Mouse (Mus musculus): ENCODE data around the gene Otulinl.
A peak's percentile ranks its signal among the peaks of the same experiment; 100 is the strongest.
"Not testable (repeated sequence)": the region's sequence is repeated elsewhere in the genome, so short reads cannot be mapped to it uniquely, and the experiment has no call there.

Otulinl gene

DNA sequence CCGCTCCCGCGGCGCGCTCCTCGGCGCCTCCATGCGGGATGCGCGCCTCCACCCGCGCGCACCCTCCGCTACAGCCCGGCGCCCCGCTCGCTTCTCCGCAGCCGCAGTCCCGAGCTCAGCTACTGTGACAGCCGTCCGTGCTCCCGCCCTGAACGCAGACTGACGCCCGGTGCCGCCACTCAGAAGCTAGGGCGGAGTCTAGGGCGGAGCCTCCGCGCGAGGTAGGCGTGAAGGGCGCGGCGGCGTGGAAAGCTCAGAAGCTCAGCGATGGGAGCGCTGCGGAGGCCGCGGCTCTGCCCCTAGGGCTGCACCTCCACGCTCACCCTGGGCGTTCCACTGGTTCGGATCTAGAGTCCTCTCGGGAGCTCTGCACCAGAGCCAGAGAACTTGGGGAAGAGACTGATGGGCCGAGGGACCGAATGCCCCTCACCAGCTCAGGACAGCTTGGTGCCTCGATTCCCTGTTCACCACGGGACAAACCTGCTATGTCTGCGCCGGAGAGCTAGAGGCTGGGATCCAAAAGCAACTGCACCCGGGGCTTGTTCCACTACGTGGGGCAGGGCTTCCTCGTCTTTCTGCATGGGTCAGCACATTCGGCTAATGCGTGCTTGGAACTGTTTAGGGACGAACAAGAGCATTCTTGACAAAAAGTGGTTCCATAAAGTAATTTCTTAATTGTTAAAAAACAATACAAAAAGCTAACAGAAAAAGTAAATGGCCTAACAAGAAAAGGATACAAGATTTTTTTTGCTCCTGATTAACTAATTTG is at the start of gene Otulinl:
Gene Otulinl, minus strand, starts transcription at position 161 of the 769 bp plus-strand sequence.
- DNase-seq (ENCODE audit: low spot score in 2 of 2), result peak; percentile 93

DNA sequence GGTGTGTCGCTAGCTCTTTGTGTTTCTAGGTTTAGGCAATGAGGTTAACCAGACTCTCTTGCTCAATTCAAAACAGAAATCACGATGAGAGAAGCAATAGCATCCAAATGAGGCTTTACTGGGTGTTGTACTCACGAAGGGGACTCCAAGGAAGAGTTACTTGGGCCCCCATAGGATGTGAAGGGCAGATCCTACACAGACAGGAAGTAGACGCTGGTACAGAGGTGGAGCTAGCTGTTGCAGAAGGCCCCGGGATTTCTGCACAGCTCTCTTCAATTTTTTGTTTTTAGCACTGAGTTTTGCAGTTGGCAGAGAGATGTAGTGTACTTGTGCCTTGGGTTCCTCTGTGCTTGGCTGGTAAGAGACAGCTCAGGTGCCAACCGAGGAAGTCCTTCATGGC is 44.8 kb upstream of the Otulinl start:
- DNase-seq (ENCODE audit: low spot score in 2 of 2), result no peak

DNA sequence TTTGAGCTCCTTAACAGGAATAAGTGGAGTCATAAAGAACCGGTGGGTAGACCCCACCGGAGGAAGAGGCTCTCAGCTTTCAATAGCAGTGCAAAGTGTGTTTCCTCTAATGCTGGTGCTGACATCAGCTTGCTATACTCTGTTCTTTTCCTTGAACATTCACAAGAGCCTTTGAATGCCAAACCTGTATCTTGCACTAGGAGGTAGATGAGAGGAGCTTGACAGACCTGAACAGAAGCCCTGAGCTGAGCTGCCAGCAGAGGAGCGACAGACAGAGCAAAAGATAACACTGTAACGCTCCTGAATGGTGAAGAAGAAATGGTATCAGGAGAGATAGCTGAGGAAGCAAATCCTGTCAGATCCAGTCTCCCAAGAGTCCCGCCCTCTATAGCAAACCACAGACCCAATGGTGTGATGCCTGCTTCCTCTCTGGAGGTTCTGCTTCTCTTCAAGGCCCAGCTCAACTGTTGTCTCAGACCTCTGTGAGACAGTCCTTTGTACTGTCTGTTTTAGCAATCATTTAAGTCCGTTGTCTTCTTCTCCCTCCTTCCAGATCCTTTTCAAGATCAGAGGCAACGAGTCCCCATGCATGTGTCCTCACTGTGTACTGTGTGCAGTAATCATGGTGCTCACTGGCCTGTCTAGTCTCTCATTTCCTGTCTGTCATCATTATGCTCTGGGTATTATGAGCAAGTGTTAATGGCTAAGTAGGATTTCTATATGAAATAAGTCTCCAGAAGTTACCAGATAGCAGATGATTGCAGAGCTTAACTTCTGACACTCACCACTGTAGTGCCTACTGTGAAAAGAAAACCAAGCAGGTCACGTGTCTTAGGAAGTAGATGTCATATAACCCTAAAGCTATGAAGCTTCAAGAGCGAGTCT is 43.7 kb upstream of the Otulinl start:
- DNase-seq (ENCODE audit: low spot score in 2 of 2), result no peak

DNA sequence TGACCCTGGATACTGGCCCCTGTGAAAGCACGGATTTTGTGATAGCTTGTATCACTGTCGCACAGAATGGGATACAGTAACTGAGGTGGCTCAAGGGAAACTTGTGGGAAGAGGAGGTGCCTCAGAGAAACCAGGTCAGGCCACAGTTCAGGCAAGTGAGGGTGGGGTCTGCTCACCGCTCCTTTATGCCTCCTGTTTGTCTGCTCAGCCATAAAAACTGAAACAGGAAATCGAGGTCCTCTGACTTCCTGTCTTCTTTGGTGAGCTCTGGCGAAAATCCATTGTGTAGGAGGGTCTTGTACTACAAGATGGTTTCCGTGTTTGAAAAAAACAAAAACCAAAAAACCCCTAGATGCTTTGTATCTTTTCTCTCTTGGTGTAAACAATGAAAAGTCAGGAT is 42.9 kb upstream of the Otulinl start:
- no peak for DNase-seq (ENCODE audit: low spot score in 2 of 2)

DNA sequence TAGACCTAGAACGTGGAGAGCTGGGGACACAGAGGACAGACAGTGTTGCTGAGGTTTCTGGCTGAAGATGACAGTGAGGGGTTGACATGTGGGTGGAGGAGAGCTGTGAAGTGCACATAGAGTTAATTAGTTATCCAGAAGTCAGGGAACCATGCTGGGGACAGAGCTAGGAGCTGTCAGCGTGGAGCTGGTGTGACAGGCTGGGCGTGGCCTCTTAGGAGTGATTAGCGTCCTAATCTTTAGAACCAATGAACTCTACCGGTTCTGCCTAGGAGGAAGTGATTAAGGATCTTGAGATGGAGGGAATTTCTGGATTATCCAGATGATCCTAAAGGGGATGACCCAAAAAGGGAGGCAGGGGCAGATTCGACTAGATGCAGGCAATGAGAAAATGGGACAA is 42.4 kb upstream of the Otulinl start:
- DNase-seq (ENCODE audit: low spot score in 2 of 2), result no peak

DNA sequence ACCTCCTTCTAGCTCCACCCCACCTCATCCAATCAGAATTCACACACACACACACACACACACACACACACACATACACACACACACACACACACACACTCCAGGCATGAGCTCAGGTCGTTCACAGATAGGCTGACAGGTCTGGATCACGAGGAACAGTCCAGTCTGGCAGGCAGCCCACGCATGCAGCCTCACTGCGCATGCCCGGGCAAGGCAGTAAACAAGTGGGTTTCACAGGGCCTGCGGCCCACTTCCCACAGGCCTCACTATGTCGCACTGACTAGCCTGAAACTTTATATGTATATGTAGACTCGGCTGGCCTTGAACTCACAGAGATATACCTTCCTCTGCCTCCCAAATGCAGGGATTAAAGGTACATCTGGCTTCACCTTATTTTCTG is 38.9 kb upstream of the Otulinl start:
- not testable (repeated sequence) for DNase-seq (ENCODE audit: low spot score in 2 of 2)

DNA sequence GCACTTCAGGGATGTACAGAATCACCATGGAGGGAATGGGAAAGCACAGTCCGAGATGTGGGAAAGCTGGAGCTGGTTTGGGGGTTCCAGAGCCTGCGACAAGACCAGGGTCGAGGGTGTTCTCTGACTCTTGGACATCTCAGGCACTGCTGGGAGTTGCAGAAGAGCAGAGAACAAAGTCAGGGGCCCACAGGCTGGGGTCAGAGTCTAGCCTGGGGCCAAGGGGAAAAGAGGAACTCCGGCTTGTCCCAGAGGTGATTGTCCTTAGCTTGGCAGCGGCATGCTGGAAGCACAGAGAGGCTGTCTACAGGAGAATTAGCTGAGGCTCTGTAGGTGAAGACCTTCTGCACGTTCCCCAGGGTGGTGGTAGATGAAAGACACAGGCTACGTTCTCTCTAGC is 37.3 kb upstream of the Otulinl start:
- DNase-seq (ENCODE audit: low spot score in 2 of 2), result no peak

DNA sequence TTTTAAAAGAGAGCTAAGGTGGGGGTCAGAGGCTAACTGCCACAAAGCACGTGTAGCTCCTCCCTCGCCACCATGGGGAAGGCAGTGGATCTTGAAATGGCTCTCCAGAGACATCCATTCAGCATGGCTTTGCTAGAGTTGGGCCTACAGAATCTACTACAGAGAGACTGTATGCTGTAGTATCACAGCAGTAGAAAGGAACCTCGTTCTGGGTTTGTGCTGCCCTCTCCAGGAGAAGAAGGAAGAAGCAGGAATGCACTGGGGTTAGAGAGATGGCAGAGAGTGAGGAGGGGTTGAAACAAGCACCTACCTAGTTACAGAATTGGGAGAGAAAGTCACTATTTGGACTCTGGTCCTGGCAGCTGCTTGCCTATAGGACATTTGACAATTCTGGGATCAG is 34.0 kb upstream of the Otulinl start:
- DNase-seq (ENCODE audit: low spot score in 2 of 2), result peak in 1 of 2 experiments; percentile 57

DNA sequence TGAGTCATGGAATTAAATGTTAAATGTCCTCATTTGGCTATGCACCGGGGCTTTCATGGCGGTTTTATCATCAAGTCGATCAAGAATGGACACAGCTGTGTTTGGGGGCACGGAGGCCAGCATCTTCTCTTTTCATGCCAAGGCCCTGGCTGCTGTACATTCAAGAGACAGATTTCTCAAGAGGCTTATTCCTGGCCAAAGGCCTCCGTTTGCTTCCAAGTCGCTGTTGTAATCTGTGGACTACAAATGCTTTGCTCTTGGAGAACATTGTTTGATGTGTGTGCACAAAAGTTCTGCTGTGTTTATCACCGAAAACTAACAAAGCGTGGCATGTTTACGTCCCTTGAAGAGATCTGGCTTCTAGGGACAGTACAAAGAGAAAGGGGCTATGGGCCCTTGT is 29.3 kb upstream of the Otulinl start:
- DNase-seq (ENCODE audit: low spot score in 2 of 2), result no peak

DNA sequence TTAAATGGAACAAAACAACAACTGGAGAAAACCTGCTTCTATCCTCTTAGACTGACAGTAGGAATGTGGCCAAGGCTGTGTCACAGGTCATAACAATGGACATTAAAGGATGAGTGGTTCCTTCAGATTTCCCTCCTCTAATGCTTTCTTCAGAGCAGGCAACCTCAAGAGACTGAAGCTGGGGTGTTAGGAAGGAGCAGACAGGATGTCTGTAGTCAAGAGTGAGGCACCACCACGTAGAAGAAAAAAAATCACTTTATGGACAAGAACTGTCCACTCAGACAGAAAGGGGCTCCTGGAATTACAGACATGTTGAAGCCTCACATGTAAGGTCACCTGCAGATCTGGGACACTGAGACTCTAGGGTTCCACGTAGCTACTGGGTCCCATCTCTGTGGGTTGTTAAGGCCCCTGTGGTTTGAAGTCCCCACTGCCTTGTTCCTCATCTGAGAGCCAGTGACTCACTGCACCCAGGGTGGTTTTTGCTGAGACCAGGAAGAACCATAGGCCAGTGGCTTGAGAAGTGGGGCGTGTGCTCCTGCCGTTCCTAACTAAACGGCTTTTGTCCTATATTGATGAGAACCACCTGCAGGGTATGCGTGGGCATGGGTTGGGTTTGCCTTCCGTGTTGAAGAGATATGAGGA is 27.7 kb upstream of the Otulinl start:
- DNase-seq (ENCODE audit: low spot score in 2 of 2), result no peak

DNA sequence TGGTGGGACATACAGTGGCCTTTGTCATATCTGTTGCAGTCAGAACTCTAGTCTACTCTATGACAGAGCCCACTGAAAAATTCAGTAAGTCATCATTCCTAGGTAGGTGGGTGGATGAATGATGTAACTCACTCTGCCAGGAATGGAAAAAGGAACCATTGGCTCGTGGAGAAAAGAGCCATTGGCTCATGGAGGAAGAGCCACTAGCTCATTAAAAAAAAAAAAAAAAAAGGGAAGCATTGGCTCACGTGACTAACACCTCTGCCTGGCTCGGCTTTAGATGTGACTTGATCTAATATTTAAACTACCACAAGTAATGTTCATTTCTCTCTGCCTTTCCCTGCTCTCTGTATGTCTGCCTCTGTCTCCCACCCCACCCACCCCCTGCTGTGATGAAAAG is 27.1 kb upstream of the Otulinl start:
- no peak for DNase-seq (ENCODE audit: low spot score in 2 of 2)

DNA sequence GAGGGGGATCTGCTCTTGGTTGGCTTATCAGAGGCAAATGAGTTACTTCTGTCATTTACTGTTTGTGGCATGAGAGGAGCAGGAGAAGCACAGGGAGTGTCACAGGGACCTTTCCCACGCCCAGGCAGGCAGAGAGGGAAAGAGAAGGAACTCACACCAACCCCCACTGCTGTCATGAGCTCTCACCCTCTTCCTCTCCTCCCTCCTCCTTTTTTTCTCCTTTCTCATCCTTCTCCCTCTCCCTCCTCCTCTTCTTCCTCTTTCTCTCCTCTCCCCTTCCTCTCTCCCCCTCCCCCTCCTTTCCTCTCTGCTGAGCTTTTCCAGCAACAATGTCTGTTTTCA is 21.6 kb upstream of the Otulinl start:
- DNase-seq (ENCODE audit: low spot score in 2 of 2), result no peak

DNA sequence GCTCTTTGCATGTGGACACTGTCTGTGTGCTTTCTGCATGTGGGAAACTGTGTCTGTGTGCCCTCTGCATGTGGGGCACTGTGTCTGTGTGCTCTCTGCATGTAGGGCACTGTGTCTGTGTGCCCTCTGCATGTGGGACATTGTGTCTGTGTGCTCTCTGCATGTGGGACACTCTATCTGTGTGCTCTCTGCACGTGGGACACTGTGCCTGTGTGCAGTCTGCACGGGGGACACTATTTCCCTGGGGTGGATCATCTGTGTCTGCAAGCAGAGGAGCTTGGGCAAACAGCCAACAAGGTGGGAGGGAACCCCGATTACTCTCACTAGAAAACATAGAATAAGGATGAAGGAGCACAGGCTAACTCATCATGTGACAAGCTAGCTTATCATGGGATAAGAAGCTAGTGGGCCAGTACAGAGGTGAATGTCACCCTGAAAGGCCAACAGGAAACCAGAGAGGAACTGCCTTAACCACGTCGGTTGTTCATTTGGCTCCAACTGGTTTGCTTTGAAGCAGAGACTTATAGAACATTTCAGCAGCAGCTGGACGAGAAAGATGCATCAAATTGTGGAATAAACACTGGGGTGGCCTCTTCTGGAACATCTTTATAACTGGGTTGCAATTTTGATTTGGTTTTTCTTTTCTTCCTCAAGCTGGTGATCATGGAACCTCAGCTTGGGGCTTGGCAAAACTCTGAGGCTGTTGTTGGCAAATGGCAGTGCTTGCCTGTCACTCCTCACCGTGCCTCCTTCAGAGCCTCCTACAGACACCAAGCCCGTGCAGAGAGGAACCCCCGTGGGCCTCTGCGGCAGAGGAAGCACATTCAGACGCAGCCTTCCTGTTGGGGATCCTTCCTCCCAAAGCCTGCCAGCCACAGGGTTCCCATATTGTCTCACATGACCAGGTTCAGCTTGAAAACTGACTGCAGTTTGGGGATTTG is 20.9 kb upstream of the Otulinl start:
- peak in 1 of 2 experiments; percentile 51 for DNase-seq (ENCODE audit: low spot score in 2 of 2)

DNA sequence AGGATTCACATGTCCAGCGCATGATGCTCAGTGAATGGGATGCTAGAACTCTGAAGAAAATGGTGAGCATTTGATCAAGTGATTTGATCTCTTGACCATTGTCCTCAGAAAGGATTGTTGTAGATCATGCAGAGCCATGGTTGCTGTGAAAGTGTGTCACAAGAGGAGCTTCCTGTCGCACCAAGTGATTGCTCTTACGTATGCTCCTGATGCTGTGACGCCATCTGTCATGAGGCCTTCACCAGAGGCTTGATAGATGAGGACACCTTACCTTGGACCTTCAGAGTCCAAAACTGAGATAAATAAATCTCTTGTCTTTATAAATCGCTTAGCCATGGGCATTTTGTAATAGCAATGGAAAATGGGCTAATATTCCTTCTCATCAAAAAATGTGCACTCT is 16.3 kb upstream of the Otulinl start:
- DNase-seq (ENCODE audit: low spot score in 2 of 2), result no peak

DNA sequence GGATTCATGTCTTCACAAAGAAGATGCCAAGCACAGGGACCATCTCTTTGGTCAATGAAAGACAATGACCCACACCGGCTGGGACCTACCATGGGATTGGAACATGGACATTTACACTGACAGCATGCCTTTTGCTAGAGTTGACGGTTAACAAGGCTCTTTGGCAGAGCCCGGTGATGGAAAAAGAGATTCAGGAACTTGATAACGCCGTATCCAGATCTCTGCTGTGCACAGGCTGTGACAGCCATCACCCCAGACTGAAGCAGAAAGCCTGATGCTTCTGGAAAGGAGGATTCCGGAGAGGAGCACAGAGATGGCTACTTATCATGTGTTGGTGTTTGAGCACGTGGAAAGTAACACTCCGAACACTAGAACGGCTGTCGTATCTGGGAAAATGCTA is 11.9 kb upstream of the Otulinl start:
- no peak for DNase-seq (ENCODE audit: low spot score in 2 of 2)

DNA sequence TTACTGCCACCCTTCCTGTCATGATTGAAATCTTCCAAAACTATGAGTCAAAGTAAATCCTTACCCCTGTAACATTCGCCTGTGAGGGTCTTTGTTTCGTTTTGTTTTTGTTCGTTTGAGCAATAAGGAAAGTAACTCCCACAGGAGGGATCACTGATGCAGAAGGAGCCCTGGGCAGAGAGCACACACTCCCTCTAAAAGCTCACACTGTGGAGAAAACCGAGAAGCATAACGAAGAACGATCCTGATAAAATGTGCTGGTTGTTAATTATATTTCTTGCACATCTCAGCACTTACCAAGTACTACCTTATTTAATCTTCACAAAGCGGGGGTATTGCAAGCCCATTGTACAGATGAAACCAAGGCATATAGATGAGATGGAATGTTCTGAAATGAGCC is 10.8 kb upstream of the Otulinl start:
- no peak for DNase-seq (ENCODE audit: low spot score in 2 of 2)

DNA sequence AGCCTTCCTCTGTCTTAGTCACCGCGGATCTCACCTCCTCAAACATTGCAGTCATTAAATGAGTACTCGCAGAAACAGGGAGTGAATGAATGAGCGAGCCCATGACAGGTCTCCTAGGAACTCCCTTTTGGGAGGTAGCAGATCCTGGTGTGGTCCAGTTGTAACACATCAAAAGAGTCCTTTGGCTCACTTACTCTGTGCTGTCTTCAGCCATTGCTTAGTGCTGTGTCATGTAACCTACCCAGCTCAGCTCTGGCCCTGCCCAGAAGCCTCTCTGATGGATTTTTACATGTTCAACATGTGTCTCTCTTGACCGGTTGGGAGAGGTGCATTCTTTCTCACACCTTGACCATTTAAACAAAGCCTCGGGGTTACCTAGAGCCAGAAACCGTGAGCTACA is 9.8 kb upstream of the Otulinl start:
- DNase-seq (ENCODE audit: low spot score in 2 of 2), result no peak

DNA sequence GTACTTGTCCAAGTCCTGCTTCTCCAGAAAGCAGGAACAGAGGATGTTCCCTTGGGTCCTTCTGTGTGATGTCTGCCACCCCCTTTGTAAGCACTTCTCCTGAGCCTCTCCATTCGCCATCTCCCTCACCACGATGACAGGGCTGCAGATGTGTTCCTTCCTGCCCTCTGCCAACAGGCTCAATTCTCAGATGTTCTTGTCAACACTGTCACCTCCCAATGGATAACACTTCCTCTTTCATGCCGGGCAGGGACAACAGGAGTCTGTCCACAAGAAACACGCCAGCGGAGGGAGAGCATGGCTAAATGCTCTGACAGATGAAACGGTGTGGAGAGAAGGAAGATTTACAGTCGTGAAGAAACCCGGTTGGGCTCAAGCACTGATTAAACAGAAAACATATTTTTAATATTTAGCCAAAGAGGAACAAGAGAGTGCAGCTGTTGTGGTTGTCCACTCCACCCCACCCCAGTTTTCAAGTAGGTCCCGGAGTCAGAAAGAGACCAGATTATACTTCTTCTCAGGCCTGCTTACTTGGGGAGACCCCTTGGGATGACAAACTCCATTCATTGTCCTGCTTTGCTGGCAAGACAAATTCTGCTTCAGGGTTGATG is 6.8 kb upstream of the Otulinl start:
- DNase-seq (ENCODE audit: low spot score in 2 of 2), result no peak

DNA sequence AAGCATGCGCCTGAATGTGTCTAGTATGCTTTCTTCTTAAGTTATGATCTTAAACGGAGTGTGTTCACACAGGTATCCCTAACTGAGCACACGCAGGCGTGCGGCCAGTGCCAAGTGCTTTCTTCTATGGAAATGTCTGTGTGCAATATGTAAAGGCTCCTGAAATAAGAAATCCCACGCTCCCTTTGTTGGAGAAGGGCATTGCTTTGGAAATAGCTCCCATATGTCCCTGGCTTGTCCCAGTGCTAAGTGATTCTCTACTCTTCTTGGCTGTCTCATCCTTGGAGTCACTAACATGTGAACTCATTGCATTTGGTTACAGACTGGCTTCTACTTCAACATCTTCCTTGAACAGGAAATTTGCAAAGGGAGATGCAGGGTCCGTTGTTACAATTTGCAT is 3.4 kb upstream of the Otulinl start:
- DNase-seq (ENCODE audit: low spot score in 2 of 2), result no peak

DNA sequence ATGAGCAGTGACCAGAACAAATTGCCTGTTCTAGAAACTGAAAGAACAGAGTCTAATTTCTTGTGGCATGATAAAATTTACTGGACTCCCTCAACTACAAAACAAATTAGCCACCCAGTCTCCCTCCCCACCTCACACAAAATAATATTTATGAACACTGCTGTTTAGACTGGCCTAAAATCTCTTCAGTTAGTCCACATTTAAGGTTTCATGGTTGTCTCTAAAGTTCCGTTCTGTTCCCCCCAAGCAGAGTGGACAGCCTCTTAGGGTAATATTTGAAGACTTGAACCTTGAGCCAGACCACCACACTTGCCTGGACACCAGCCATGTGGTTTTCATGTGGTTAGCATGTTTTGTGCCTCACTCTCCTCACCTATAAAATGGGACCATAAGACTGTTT is 1.8 kb upstream of the Otulinl start:
- no peak for DNase-seq (ENCODE audit: low spot score in 2 of 2)

DNA sequence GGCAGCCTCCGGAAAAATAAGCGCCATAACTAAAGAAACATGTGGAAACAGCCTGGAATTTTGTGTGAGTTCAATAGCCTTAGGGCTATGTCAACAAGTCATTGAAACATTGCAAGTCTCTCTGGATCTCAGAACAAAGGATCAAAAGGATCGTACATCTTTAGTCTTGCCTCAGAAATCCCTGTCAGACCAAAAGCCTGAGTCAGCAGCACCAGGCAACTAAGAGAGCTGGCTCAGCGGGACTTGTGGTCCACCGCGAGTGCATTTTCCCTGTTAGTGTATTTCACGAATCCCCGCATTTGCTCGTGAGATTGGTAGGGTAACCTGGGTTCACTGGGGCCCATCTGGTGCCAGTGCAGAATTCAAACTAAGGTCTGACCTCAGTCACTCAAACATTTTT is 1.2 kb upstream of the Otulinl start:
- DNase-seq (ENCODE audit: low spot score in 2 of 2), result no peak
